Mouse (Mus musculus): ENCODE measurements around the gene Adcyap1r1. TPM values are rescaled to one million over a fixed set of nuclear protein-coding genes. Genes with fewer than 3 reads are reported as not detected.

Adcyap1r1 gene
- total and polyA plus RNA-seq, 3 experiments = 4.4 to 4.8 (median 4.5) TPM

DNA sequence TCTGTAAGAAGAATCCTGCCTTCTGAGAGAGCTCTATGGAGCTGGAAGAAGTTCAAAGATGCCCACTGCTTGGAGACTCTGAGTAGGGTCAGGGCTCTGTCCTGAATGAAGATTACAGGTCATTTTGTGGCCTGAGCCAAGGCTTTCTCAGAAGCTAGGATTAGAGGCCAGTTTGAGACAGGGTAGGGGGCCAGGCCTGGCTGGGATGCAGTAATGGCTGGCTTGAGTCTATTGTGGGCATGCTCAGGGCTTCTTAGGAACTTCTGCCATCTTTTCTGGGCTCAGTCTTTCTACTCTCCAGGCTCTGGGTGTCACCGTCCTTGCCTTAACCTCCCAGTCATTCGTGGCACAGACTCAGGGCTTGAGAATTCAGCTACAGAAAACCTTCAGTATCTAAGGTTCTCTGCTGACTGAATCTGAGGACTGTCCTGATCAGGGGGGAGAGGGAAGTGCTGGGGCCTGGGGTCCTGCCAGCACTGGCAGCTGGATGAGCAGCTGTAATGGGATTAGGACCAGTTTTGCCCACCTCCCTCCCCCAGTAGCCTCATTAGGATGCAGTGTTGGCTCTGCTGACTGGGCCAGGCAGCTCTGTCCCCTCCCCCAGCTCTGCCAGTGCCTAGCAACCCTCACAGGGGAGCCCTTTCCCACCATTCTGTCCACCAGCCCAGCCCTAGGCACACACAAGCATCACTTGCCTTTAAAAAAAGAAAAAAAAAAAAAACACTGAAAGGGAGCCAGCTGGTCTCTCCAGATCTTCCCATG is 7.7 kb upstream of the Adcyap1r1 start:
- H3K4me3 ChIP-seq = no peak overlapping the region
- H3K9ac ChIP-seq (ENCODE audit: low read depth, low read length) = no peak overlapping the region
- H3K36me3 ChIP-seq (ENCODE audit: control insufficient read depth, insufficient read depth, low read length) = no peaks in the 10 kb centered on the region
- H3K27ac ChIP-seq = peak overlapping the region; percentile 61; the same call in 1 of the 2 replicates
- WGBS = 27% methylated on average over 2 of the region's 2 CpGs
- H3K27me3 ChIP-seq (ENCODE audit: control insufficient read depth, insufficient read depth, low read length) = no peaks in the 10 kb centered on the region
- H3K4me1 ChIP-seq (ENCODE audit: control insufficient read depth, insufficient read depth, low read length) = peaks cover 1% of the 10 kb centered on the region; the same call in 1 of the 2 replicates
- intact Hi-C loops (cut with DNase I) = no loop called here
- peak in 1 of 2 experiments; percentile 49 for DNase-seq
- no peaks in the 10 kb centered on the region for H3K79me2 ChIP-seq (replicated peaks; ENCODE audit: control insufficient read depth, insufficient read depth, low read length)
- no peak for TF ChIP-seq EP300 (IDR thresholded peaks at IDR 0.05; ENCODE audit: insufficient read depth, low read depth, low read length)
- no peak for TF ChIP-seq CTCF (IDR thresholded peaks at IDR 0.05)
- no peak for TF ChIP-seq POLR2A (IDR thresholded peaks at IDR 0.05; ENCODE audit: insufficient read depth, low read depth, low read length)

DNA sequence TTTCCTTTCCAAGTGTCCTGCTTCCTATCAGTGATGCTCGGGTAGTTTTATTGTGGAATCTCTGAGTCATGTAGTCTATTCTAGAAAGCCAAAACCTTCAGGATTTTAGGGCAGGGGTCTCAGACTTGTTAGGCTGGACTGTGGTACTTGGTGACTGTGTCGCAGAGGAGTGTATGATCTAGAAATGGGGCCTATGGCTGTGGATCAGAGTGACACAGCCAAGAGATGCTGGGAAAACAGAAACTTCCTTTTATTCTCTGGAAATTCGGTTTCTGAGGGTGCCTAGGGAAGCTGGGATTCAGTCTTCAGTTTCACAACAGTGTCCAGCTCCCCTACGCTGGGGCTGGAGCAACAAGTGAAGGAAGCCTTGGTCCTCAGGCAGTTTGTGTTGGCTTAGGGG is 7.1 kb upstream of the Adcyap1r1 start:
- WGBS = 42% methylated on average over 4 of the region's 4 CpGs
- H3K27me3 ChIP-seq (ENCODE audit: control insufficient read depth, insufficient read depth, low read length) = no peaks in the 10 kb centered on the region
- peak overlapping the region; percentile 61 for H3K27ac ChIP-seq
- H3K36me3 ChIP-seq (ENCODE audit: control insufficient read depth, insufficient read depth, low read length) = no peaks in the 10 kb centered on the region
- H3K9ac ChIP-seq (ENCODE audit: low read depth, low read length) = no peak overlapping the region
- peaks cover 1% of the 10 kb centered on the region; the same call in 1 of the 2 replicates for H3K4me1 ChIP-seq (ENCODE audit: control insufficient read depth, insufficient read depth, low read length)
- no peak for DNase-seq
- H3K4me3 ChIP-seq = no peak overlapping the region
- H3K79me2 ChIP-seq (replicated peaks; ENCODE audit: control insufficient read depth, insufficient read depth, low read length) = no peaks in the 10 kb centered on the region
- intact Hi-C loops (cut with DNase I) = no loop called here
- TF ChIP-seq EP300 (IDR thresholded peaks at IDR 0.05; ENCODE audit: insufficient read depth, low read depth, low read length) (no peak), POLR2A (IDR thresholded peaks at IDR 0.05; ENCODE audit: insufficient read depth, low read depth, low read length) (no peak), CTCF (IDR thresholded peaks at IDR 0.05) (no peak)

DNA sequence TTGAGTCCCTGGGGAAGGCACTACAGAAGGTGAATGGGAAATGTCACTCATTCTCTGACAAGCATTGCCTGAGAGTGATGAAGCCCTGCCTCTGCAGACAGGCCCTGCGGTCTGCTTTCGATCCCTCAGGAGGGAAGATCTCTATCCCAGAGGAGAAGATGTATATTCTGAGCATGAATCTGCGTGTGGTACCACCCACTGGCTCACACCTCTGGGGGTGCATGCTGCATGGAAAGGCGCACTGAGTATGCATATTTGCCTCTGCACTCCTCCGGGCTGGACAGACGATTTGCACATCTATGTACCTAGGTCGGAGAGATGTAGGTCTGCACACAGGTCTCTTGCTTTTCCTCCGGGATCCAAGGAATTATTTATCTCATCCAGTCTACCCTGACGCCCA is 3.6 kb upstream of the Adcyap1r1 start:
- intact Hi-C loops (cut with DNase I) = no loop called here
- no peak for DNase-seq
- H3K36me3 ChIP-seq (ENCODE audit: control insufficient read depth, insufficient read depth, low read length) = no peaks in the 10 kb centered on the region
- no peaks in the 10 kb centered on the region for H3K79me2 ChIP-seq (replicated peaks; ENCODE audit: control insufficient read depth, insufficient read depth, low read length)
- H3K9ac ChIP-seq (ENCODE audit: low read depth, low read length) = no peak overlapping the region
- 69% methylated on average over 9 of the region's 9 CpGs for WGBS
- peaks cover 2% of the 10 kb centered on the region for H3K27me3 ChIP-seq (ENCODE audit: control insufficient read depth, insufficient read depth, low read length)
- H3K27ac ChIP-seq = no peak overlapping the region
- no peak for TF ChIP-seq POLR2A (IDR thresholded peaks at IDR 0.05; ENCODE audit: insufficient read depth, low read depth, low read length)
- TF ChIP-seq EP300 (IDR thresholded peaks at IDR 0.05; ENCODE audit: insufficient read depth, low read depth, low read length) = no peak
- TF ChIP-seq CTCF (IDR thresholded peaks at IDR 0.05) = no peak
- H3K4me1 ChIP-seq (ENCODE audit: control insufficient read depth, insufficient read depth, low read length) = peaks cover 1% of the 10 kb centered on the region; the same call in 1 of the 2 replicates
- H3K4me3 ChIP-seq = no peak overlapping the region

DNA sequence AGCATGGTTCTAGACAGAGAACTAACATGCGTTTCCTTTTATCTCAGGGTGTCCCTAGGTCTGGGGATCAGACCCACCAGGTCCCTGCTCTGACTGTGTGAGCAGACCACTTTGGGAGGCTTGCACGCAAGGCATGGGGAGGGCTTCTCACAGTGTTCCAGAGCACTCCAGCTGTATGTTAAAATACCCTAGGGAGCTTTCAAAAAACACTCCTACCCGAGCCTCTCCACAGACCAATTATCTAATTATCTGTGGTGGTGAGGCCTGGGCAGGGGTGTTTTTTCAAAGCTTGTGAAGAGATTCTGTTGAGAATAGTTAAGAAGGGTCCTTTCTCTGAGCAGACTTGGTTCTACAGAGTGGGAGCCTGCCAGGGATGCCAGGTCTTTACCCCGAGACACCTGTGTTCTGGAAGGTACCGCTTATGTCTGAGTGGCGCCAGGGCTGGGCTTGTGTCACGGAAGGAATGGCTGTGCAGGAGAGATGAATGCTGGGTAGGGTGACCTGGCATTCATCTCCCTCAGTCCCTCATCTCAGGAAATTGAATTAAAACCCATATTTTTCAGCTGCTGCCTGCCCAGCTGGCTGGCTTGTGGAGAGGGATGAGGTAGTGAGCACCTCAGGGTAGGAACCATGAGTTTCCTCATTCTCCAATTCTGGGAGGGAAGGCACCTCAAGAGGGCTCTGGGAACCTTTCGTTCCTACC is 2.7 kb upstream of the Adcyap1r1 start:
- H3K27me3 ChIP-seq (ENCODE audit: control insufficient read depth, insufficient read depth, low read length) = peaks cover 2% of the 10 kb centered on the region
- no peak overlapping the region for H3K4me3 ChIP-seq
- DNase-seq = no peak
- H3K27ac ChIP-seq = no peak overlapping the region
- 77% methylated on average over 8 of the region's 8 CpGs for WGBS
- H3K9ac ChIP-seq (ENCODE audit: low read depth, low read length) = no peak overlapping the region
- peaks cover 2% of the 10 kb centered on the region; the same call in 1 of the 2 replicates for H3K4me1 ChIP-seq (ENCODE audit: control insufficient read depth, insufficient read depth, low read length)
- no peaks in the 10 kb centered on the region for H3K36me3 ChIP-seq (ENCODE audit: control insufficient read depth, insufficient read depth, low read length)
- TF ChIP-seq EP300 (IDR thresholded peaks at IDR 0.05; ENCODE audit: insufficient read depth, low read depth, low read length) (no peak), POLR2A (IDR thresholded peaks at IDR 0.05; ENCODE audit: insufficient read depth, low read depth, low read length) (no peak), CTCF (IDR thresholded peaks at IDR 0.05) (no peak)
- intact Hi-C loops (cut with DNase I) = no loop called here
- no peaks in the 10 kb centered on the region for H3K79me2 ChIP-seq (replicated peaks; ENCODE audit: control insufficient read depth, insufficient read depth, low read length)

DNA sequence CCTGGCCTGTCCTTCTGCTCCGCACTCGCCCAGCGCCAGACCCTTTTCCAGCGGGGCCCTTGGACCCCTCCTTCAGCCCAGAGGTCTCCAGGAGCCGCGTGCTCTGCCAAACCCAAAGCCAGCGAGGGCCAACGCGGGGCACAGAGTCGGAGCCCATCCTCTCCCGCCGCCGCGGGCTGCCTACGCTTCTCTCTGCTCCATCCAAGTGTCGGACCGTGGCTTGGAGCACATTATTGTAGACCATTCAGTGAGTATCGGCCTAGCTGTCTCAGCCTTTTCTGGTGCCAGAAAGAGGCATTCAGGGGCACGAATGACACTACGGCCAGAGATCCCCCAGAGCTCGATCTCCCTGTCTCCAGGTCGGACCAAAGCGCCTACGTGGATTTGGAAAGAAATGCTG is 603 bp downstream of the Adcyap1r1 start:
- TF ChIP-seq EP300 (IDR thresholded peaks at IDR 0.05; ENCODE audit: insufficient read depth, low read depth, low read length) (no peak), POLR2A (IDR thresholded peaks at IDR 0.05; ENCODE audit: insufficient read depth, low read depth, low read length) (no peak), CTCF (IDR thresholded peaks at IDR 0.05) (no peak)
- H3K9ac ChIP-seq (ENCODE audit: low read depth, low read length) = peak overlapping the region; percentile 55
- no peaks in the 10 kb centered on the region for H3K79me2 ChIP-seq (replicated peaks; ENCODE audit: control insufficient read depth, insufficient read depth, low read length)
- no peak for DNase-seq
- 5% methylated on average over 24 of the region's 24 CpGs for WGBS
- peak overlapping the region; percentile 51 for H3K27ac ChIP-seq
- no peaks in the 10 kb centered on the region for H3K36me3 ChIP-seq (ENCODE audit: control insufficient read depth, insufficient read depth, low read length)
- intact Hi-C loops (cut with DNase I) = loop anchor here (5.0 kb wide), 2 partner anchors 40 to 55 kb away; no protein-coding TSS in a partner anchor
- 0 out of 2 replicates have a peak, but pooled peaks cover 1% of the 10 kb centered on the region for H3K4me1 ChIP-seq (ENCODE audit: control insufficient read depth, insufficient read depth, low read length)
- H3K27me3 ChIP-seq (ENCODE audit: control insufficient read depth, insufficient read depth, low read length) = peaks cover 2% of the 10 kb centered on the region
- peak overlapping the region; percentile 52 for H3K4me3 ChIP-seq

All from heart, adult 2 months (tissue).